ENCODE assay signal across 17 mouse cellular contexts in the genomic region with DNA sequence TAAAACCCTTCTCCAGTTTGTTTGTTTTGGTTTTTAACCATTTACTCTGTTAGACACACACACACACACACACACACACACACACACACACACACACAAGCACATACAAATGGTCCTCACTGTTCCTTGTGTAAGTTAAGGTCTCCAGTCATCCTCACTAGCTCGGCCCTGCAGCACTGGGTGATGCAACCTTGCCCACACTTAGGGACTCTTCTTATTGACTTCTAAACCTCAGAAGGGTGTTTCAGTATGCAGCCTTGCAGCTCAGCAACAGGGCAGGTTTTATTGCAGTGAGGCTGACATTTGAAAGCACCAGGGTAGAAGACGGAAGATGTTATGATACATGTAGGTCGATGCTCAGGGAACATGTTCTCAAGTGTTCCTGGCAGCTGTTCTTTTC.
DNase-seq lines count a peak whose midpoint lies in the region; TF ChIP-seq lines count a peak whose summit lies in the region.
"Had no signal": no experiment of that assay in that cellular context is flagged by ENCODE, and none has a peak within 500 bp of the region (broad histone marks: within the 10 kb centered on the region; RNA-seq: fewer than 3 reads in every experiment).

No protein-coding gene starts in this region.

- H3K27me3 ChIP-seq in thymus, adult 2 months (ENCODE audit: control insufficient read depth, insufficient read depth, low read length) = no peaks in the 10 kb centered on the region
- no peaks in the 10 kb centered on the region for H3K27me3 ChIP-seq in ES-Bruce4 (ENCODE audit: control insufficient read depth, insufficient read depth, low read length, poor library complexity, severe bottlenecking)
- H3K27me3 ChIP-seq: embryonic facial prominence, embryonic 15.5 days; forebrain, embryonic 15.5 days; heart, embryonic 12.5 days; hindbrain, embryonic 15.5 days had no signal

- no peak overlapping the region for H3K4me3 ChIP-seq in thymus, adult 2 months (ENCODE audit: control insufficient read depth, insufficient read depth, low read length)
- H3K4me3 ChIP-seq in ES-Bruce4 (ENCODE audit: low read depth, low read length) = no peak overlapping the region
- H3K4me3 ChIP-seq: embryonic facial prominence, embryonic 15.5 days; erythroblast, embryonic 14.5 days; forebrain, embryonic 15.5 days; heart, embryonic 12.5 days; hindbrain, embryonic 15.5 days had no signal

- no peaks in the 10 kb centered on the region for H3K36me3 ChIP-seq in thymus, adult 2 months (ENCODE audit: control insufficient read depth, insufficient read depth, low read length)
- no peaks in the 10 kb centered on the region for H3K36me3 ChIP-seq in ES-Bruce4 (ENCODE audit: control insufficient read depth, insufficient read depth, low read length, poor library complexity, severe bottlenecking)
- H3K36me3 ChIP-seq: embryonic facial prominence, embryonic 15.5 days; forebrain, embryonic 15.5 days; heart, embryonic 12.5 days; hindbrain, embryonic 15.5 days had no signal

- no peak for TF ChIP-seq POLR2A in thymus, adult 2 months (IDR thresholded peaks at IDR 0.05; ENCODE audit: control insufficient read depth, extremely low read depth, insufficient read depth, low read length, poor library complexity)
- no peak for TF ChIP-seq POLR2A in ES-Bruce4 (IDR thresholded peaks at IDR 0.05; ENCODE audit: insufficient read depth, low read length)

- 80% methylated on average over 3 of the region's 3 CpGs for WGBS in thymus, adult 2 months

- peak; percentile 38 for DNase-seq in gastrocnemius, adult 18-20 months (ENCODE audit: low spot score)
- no peak for DNase-seq in gastrocnemius, postnatal 36 days
- no peak for DNase-seq in thymus, adult 2 months
- DNase-seq in thymus, postnatal 10 days (ENCODE audit: low spot score in 2 of 2) = no peak
- peak; percentile 68 for DNase-seq in skeletal muscle tissue, adult 2 months (ENCODE audit: low read depth, low spot score)
- no peak for DNase-seq in Muller cell, postnatal 12 days (ENCODE audit: inconsistent ontology term)
- DNase-seq in heart, postnatal 14 days = no peak
- DNase-seq: adrenal gland, adult 8-10 months; cerebellum, adult 2 months; cerebellum, postnatal 10 days; heart, postnatal 36 days had no signal

- no peak overlapping the region for H3K9ac ChIP-seq in ES-Bruce4 (ENCODE audit: low read depth, poor library complexity, severe bottlenecking)
- H3K9ac ChIP-seq: embryonic facial prominence, embryonic 15.5 days; forebrain, embryonic 15.5 days; heart, embryonic 12.5 days; hindbrain, embryonic 15.5 days had no signal

- intact Hi-C loops in gastrocnemius, postnatal 36 days (cut with DNase I) = loop anchor here (10.0 kb wide), 1 partner anchor 1455 kb away; no protein-coding TSS in a partner anchor
- intact Hi-C loops in heart, postnatal 14 days (cut with DNase I) = no loop called here

- H3K4me1 ChIP-seq in thymus, adult 2 months (replicated peaks; ENCODE audit: control insufficient read depth, insufficient read depth, low read length) = peaks cover 8% of the 10 kb centered on the region
- no peaks in the 10 kb centered on the region for H3K4me1 ChIP-seq in ES-Bruce4 (ENCODE audit: control insufficient read depth, insufficient read depth, low read length)

- TF ChIP-seq EP300 in ES-Bruce4 (IDR thresholded peaks at IDR 0.05; ENCODE audit: insufficient read depth, low read depth, low read length) = no peak

- H3K27ac ChIP-seq in thymus, adult 2 months (ENCODE audit: control insufficient read depth, insufficient read depth, low read length) = peak overlapping the region; percentile 59
- H3K27ac ChIP-seq in ES-Bruce4 (ENCODE audit: insufficient read depth, low read length) = 0 out of 2 replicates have a peak overlapping the region, but pooled peaks have one; percentile 9
- H3K27ac ChIP-seq: embryonic facial prominence, embryonic 15.5 days; forebrain, embryonic 15.5 days; hindbrain, embryonic 15.5 days had no signal

- no peak for TF ChIP-seq CTCF in thymus, adult 2 months (IDR thresholded peaks at IDR 0.05; ENCODE audit: borderline replicate concordance, control insufficient read depth, extremely low read depth, insufficient read depth, low read length, poor library complexity)
- TF ChIP-seq CTCF in ES-Bruce4 (IDR thresholded peaks at IDR 0.05; ENCODE audit: low read depth, low read length) = no peak

- H3K9me3 ChIP-seq in ES-Bruce4 (replicated peaks; ENCODE audit: control insufficient read depth, insufficient read depth, low read length, poor library complexity, severe bottlenecking) = no peaks in the 10 kb centered on the region
- H3K9me3 ChIP-seq: embryonic facial prominence, embryonic 15.5 days; forebrain, embryonic 15.5 days; heart, embryonic 12.5 days; hindbrain, embryonic 15.5 days had no signal

Comparison
In these comparisons a context has a peak if more than half of its experiments do, and no peak if none do; other contexts are left out.
1. DNase-seq: peak in gastrocnemius, adult 18-20 months (single experiment) and skeletal muscle tissue, adult 2 months (single experiment); none in gastrocnemius, postnatal 36 days (0 of 2), thymus, adult 2 months (single experiment), thymus, postnatal 10 days (0 of 2), Muller cell, postnatal 12 days (single experiment) and heart, postnatal 14 days (0 of 2).